Mouse (Mus musculus): ENCODE results near the gene Tspan9. TPM values are rescaled to one million over a fixed set of nuclear protein-coding genes. Genes with fewer than 3 reads are reported as not detected.
A peak's percentile ranks its signal among the peaks of the same experiment; 100 is the strongest.

Gene Tspan9
- polyA plus RNA-seq, 1 experiment from 2014 or later, result 100 TPM

DNA sequence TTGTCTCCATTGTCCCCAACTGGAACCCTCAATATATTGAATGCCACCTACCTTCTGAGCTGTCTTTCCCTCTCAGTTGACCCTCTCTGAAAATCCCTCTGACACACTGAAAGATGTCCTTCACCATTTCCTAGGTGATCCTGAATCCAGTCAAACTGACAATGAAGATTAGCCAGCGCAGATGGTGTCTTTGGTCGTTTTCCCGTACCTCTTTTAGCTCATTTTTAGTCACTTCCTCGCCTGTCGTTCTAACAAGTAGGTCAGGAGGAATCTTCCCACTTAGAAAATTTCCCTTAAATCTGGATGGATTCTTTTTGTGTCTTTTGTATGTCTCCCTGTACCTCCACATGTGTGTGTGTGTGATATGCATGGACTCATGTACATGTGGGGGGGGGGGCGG, 15.7 kb upstream of the Tspan9 start:
- no peaks in the 10 kb centered on the region for H3K36me3 ChIP-seq (ENCODE audit: control insufficient read depth, insufficient read depth, low read length)
- no peaks in the 10 kb centered on the region for H3K27me3 ChIP-seq (ENCODE audit: control insufficient read depth, insufficient read depth, low read length)
- H3K9ac ChIP-seq (ENCODE audit: low read depth, low read length), result no peak overlapping the region
- no peak for ATAC-seq (ENCODE audit: low FRiP score, low TSS enrichment)
- no peaks in the 10 kb centered on the region for H3K9me3 ChIP-seq (ENCODE audit: control insufficient read depth, low read length)
- H3K4me2 ChIP-seq (replicated peaks; ENCODE audit: low read depth, low read length), result no peak overlapping the region
- WGBS, result 93% methylated on average over 6 of the region's 6 CpGs
- no peak overlapping the region for H3K4me3 ChIP-seq (ENCODE audit: low read length)
- no peaks in the 10 kb centered on the region for H3K4me1 ChIP-seq (ENCODE audit: control insufficient read depth, insufficient read depth, low read length)
- H3K27ac ChIP-seq (ENCODE audit: low read depth, low read length), result no peak overlapping the region

DNA sequence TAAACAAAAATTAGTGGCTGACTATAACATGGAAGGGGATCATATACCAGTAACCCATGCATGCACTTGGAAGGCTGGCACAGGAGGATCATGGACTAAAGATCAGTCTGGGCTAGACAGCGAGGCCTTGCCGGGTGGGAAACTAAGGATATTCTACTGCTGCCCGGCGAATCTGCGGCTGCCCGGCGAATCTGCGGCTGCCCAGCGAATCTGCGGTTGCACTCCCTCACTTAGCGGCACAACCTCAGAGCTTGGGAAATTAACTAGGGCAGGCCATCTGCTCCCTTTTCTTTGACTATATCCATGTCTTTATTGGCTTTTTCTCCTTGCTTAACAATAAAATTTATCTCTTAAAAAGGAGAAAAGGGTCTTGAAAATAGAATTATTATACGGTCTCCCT, 14.6 kb upstream of the Tspan9 start:
- H3K4me2 ChIP-seq (replicated peaks; ENCODE audit: low read depth, low read length), result no peak overlapping the region
- no peak for ATAC-seq (ENCODE audit: low FRiP score, low TSS enrichment)
- H3K27ac ChIP-seq (ENCODE audit: low read depth, low read length), result no peak overlapping the region
- H3K4me3 ChIP-seq (ENCODE audit: low read length), result no peak overlapping the region
- H3K4me1 ChIP-seq (ENCODE audit: control insufficient read depth, insufficient read depth, low read length), result no peaks in the 10 kb centered on the region
- H3K36me3 ChIP-seq (ENCODE audit: control insufficient read depth, insufficient read depth, low read length), result no peaks in the 10 kb centered on the region
- no peaks in the 10 kb centered on the region for H3K9me3 ChIP-seq (ENCODE audit: control insufficient read depth, low read length)
- 66% methylated on average over 12 of the region's 12 CpGs for WGBS
- H3K9ac ChIP-seq (ENCODE audit: low read depth, low read length), result no peak overlapping the region
- H3K27me3 ChIP-seq (ENCODE audit: control insufficient read depth, insufficient read depth, low read length), result no peaks in the 10 kb centered on the region

DNA sequence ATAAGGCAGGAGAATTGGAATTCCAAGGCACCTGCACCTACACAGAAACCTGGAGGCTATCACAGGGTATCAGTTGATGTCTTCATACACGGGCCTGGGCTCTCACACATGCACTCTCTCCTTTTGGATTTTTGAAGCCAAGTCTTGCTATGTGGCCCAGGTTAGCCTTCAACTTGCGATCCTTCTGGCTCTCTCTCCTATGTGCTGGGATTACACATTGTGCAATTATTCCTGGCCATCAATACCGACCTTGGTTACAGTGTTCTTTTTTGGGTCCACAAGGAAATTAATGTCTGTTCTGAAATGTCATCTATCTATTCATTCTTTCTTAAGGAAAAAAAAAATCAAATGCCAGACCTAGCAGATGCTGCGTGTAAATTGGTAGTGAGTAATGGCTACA, 13.1 kb upstream of the Tspan9 start:
- ATAC-seq (ENCODE audit: low FRiP score, low TSS enrichment), result no peak
- no peaks in the 10 kb centered on the region for H3K9me3 ChIP-seq (ENCODE audit: control insufficient read depth, low read length)
- no peak overlapping the region for H3K4me2 ChIP-seq (replicated peaks; ENCODE audit: low read depth, low read length)
- no peak overlapping the region for H3K27ac ChIP-seq (ENCODE audit: low read depth, low read length)
- no peak overlapping the region for H3K9ac ChIP-seq (ENCODE audit: low read depth, low read length)
- no peaks in the 10 kb centered on the region for H3K36me3 ChIP-seq (ENCODE audit: control insufficient read depth, insufficient read depth, low read length)
- H3K4me3 ChIP-seq (ENCODE audit: low read length), result no peak overlapping the region
- no peaks in the 10 kb centered on the region for H3K27me3 ChIP-seq (ENCODE audit: control insufficient read depth, insufficient read depth, low read length)
- no peaks in the 10 kb centered on the region for H3K4me1 ChIP-seq (ENCODE audit: control insufficient read depth, insufficient read depth, low read length)
- WGBS, result 85% methylated on average over 4 of the region's 4 CpGs

DNA sequence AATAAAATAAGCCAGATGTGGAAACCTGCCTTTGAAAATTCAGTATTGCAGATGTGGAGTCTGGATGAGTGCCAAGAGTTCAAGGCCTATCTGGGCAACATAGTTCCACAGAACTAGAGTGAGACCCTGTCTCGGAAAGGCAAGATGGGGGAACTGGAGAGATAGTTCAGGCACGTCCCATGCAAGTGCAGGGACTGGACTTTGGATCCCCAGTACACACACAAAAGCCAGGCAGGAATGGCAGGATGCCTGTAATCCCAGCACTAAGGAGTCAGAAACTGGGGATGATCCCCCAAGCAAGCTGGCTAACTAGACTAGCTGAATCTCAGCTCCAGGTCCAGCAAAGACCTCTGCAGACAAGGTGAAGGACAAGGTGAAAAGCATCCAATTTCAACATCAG, 12.5 kb upstream of the Tspan9 start:
- 72% methylated on average over 2 of the region's 2 CpGs for WGBS

DNA sequence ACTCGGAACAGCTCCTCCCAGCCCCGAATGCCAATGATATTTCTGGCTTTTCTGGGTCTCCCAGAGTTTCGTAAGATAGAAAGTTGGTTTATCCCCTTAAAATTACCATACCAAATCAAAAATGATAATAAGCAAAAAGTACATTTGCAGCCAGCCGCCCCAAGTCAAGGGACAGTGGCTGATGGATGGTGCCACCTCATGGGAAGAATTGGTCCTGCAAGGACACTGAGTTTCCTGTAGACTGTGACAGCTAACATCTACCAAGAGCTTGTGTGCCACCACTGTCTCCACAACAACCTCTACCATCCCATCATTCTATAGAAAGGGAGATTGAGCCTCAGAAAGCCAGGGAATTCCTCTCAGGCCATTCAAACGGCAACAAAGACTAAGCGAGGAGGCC, 2.4 kb upstream of the Tspan9 start:
- no peak overlapping the region for H3K4me3 ChIP-seq (ENCODE audit: low read length)
- no peak overlapping the region for H3K9ac ChIP-seq (ENCODE audit: low read depth, low read length)
- H3K4me2 ChIP-seq (replicated peaks; ENCODE audit: low read depth, low read length), result no peak overlapping the region
- peaks cover 16% of the 10 kb centered on the region for H3K4me1 ChIP-seq (ENCODE audit: control insufficient read depth, insufficient read depth, low read length)
- no peaks in the 10 kb centered on the region; the same call in 1 of the 2 replicates for H3K27me3 ChIP-seq (ENCODE audit: control insufficient read depth, insufficient read depth, low read length)
- H3K27ac ChIP-seq (ENCODE audit: low read depth, low read length), result no peak overlapping the region
- no peaks in the 10 kb centered on the region for H3K36me3 ChIP-seq (ENCODE audit: control insufficient read depth, insufficient read depth, low read length)
- ATAC-seq (ENCODE audit: low FRiP score, low TSS enrichment), result no peak
- H3K9me3 ChIP-seq (ENCODE audit: control insufficient read depth, low read length), result no peaks in the 10 kb centered on the region
- WGBS, result 65% methylated on average over 6 of the region's 6 CpGs

More for the DNA sequence above, 12.5 kb upstream of the Tspan9 start:
- H3K27ac ChIP-seq (ENCODE audit: low read depth, low read length), result no peak overlapping the region
- H3K36me3 ChIP-seq (ENCODE audit: control insufficient read depth, insufficient read depth, low read length), result no peaks in the 10 kb centered on the region
- H3K4me1 ChIP-seq (ENCODE audit: control insufficient read depth, insufficient read depth, low read length), result no peaks in the 10 kb centered on the region
- H3K9me3 ChIP-seq (ENCODE audit: control insufficient read depth, low read length), result no peaks in the 10 kb centered on the region
- no peak for ATAC-seq (ENCODE audit: low FRiP score, low TSS enrichment)
- no peak overlapping the region for H3K4me2 ChIP-seq (replicated peaks; ENCODE audit: low read depth, low read length)
- H3K4me3 ChIP-seq (ENCODE audit: low read length), result no peak overlapping the region
- no peak overlapping the region for H3K9ac ChIP-seq (ENCODE audit: low read depth, low read length)
- H3K27me3 ChIP-seq (ENCODE audit: control insufficient read depth, insufficient read depth, low read length), result no peaks in the 10 kb centered on the region

DNA sequence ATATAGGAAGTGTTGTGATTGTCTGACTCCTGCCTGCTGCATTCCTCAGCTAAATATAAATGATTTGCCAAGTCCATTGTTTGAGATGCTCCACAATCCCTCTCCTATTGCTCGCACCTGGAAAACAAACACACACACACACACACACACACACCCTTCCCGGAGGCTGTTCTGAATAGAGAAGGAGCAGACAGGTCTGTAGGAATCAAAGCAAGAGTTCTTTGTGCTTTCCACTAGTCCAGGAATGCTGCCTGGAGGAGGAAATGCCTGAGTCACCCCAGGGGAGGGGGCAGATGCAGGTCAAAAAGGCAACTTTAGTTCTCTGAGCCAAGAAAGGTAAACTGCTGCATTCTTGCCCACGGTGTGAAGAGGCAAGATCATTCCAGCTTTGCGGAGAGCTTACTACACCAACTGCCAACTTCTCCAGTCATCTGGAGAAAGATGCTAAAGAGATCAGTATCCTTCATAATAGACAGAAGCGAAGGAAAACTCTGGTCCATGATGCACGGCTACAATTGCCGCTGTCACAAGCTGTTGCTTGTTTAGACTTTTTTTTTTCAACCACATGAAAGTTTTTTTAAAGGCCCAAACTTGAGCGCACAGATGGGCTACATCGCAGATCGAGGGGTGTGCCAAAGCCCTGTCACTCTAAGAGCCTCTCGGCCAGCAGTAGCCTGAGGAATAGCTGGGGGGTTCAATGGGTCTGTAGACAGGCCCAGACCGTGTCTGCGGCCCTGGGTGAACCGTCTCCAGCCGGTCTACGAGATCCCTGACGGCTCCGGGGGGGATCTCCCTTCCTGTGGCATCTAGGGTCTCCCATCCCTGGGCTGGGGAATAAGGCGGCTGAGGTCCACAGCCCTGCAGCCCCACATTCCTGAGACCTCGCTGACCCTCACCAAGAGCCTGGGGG, 770 bp downstream of the Tspan9 start:
- peak overlapping the region; percentile 77 for H3K4me3 ChIP-seq (ENCODE audit: low read length)
- peak overlapping the region; percentile 78 for H3K4me2 ChIP-seq (replicated peaks; ENCODE audit: low read depth, low read length)
- H3K27me3 ChIP-seq (ENCODE audit: control insufficient read depth, insufficient read depth, low read length), result no peaks in the 10 kb centered on the region; the same call in 1 of the 2 replicates
- H3K36me3 ChIP-seq (ENCODE audit: control insufficient read depth, insufficient read depth, low read length), result no peaks in the 10 kb centered on the region; the same call in 1 of the 2 replicates
- peak overlapping the region; percentile 91 for H3K9ac ChIP-seq (ENCODE audit: low read depth, low read length)
- WGBS, result 4% methylated on average over 20 of the region's 20 CpGs
- no peaks in the 10 kb centered on the region for H3K9me3 ChIP-seq (ENCODE audit: control insufficient read depth, low read length)
- ATAC-seq (ENCODE audit: low FRiP score, low TSS enrichment), result peak; percentile 69
- peaks cover 19% of the 10 kb centered on the region for H3K4me1 ChIP-seq (ENCODE audit: control insufficient read depth, insufficient read depth, low read length)
- H3K27ac ChIP-seq (ENCODE audit: low read depth, low read length), result peak overlapping the region; percentile 91

DNA sequence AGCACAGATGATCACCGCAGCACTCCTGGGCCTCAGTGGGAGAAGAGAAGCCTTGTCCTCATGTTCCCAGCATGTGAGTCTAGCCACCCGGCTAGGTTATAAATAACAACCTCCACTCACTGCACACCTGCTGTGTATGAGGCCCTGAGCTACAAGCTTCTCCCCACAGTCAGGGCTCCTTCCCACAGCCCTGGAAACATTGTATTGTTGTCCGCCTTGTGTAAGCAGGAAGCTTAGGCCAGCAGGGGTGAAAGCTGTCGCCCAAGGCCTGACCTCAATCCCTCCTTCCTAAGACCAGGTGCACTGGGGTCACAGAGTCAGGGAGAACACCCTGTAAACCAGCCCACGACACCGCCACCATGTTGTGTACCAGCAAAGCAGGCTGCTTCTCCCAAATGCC, 2.7 kb downstream of the Tspan9 start:
- Histone ChIP-seq H3K9ac (ENCODE audit: low read depth, low read length) (no peak overlapping the region), H3K4me3 (ENCODE audit: low read length) (no peak overlapping the region), H3K4me1 (ENCODE audit: control insufficient read depth, insufficient read depth, low read length) (peaks cover 28% of the 10 kb centered on the region), H3K9me3 (ENCODE audit: control insufficient read depth, low read length) (no peaks in the 10 kb centered on the region), H3K27me3 (ENCODE audit: control insufficient read depth, insufficient read depth, low read length) (no peaks in the 10 kb centered on the region; the same call in 1 of the 2 replicates), H3K36me3 (ENCODE audit: control insufficient read depth, insufficient read depth, low read length) (no peaks in the 10 kb centered on the region; the same call in 1 of the 2 replicates), H3K27ac (ENCODE audit: low read depth, low read length) (no peak overlapping the region), H3K4me2 (replicated peaks; ENCODE audit: low read depth, low read length) (no peak overlapping the region)
- ATAC-seq (ENCODE audit: low FRiP score, low TSS enrichment), result no peak
- 58% methylated on average over 6 of the region's 6 CpGs for WGBS

DNA sequence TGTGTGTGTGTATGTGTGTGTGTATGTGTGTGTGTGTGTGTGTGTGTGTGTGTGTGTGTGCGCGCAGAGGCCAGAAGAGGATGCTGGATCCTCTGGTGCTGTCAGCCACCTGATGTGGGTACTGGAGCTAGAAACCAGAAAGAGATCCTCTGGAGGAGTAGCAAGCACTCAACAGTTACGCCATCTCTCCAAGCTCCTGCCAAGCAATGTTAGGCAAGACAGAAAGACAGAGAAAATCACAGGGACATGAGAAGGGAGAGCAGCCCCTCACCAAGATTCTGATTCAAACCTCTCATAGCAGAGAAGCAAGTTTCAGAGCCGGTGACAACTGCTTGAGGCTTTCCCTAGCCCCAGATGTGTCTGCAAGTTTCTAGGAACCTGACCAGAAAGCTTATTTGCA, 5.5 kb downstream of the Tspan9 start:
- 88% methylated on average over 4 of the region's 4 CpGs for WGBS
- no peaks in the 10 kb centered on the region for H3K27me3 ChIP-seq (ENCODE audit: control insufficient read depth, insufficient read depth, low read length)
- H3K4me2 ChIP-seq (replicated peaks; ENCODE audit: low read depth, low read length), result no peak overlapping the region
- no peak overlapping the region for H3K4me3 ChIP-seq (ENCODE audit: low read length)
- H3K4me1 ChIP-seq (ENCODE audit: control insufficient read depth, insufficient read depth, low read length), result peaks cover 44% of the 10 kb centered on the region
- no peaks in the 10 kb centered on the region for H3K9me3 ChIP-seq (ENCODE audit: control insufficient read depth, low read length)
- ATAC-seq (ENCODE audit: low FRiP score, low TSS enrichment), result no peak
- no peaks in the 10 kb centered on the region; the same call in 1 of the 2 replicates for H3K36me3 ChIP-seq (ENCODE audit: control insufficient read depth, insufficient read depth, low read length)
- no peak overlapping the region for H3K9ac ChIP-seq (ENCODE audit: low read depth, low read length)
- no peak overlapping the region for H3K27ac ChIP-seq (ENCODE audit: low read depth, low read length)

DNA sequence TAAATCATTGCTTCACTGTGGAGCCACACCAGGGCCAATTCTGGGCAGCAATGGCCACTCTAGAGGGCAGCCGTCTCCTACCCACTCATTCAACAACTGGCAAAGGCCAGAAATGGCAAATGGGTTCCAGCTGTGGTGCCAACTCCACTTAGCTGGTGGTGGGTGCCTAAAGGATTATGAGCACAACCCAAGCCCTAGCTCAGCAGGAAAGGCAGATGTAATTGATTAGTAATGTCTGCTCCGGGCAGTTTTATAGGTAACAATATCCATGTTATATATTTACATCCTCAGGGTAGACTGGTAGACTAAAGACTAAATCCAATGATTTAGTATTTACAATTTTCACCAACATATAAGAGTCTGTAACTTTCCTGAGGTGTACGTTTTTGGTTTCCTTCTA, 6.7 kb downstream of the Tspan9 start:
- H3K9ac ChIP-seq (ENCODE audit: low read depth, low read length), result no peak overlapping the region
- H3K9me3 ChIP-seq (ENCODE audit: control insufficient read depth, low read length), result no peaks in the 10 kb centered on the region
- no peaks in the 10 kb centered on the region; the same call in 1 of the 2 replicates for H3K36me3 ChIP-seq (ENCODE audit: control insufficient read depth, insufficient read depth, low read length)
- ATAC-seq (ENCODE audit: low FRiP score, low TSS enrichment), result no peak
- no peak overlapping the region for H3K4me2 ChIP-seq (replicated peaks; ENCODE audit: low read depth, low read length)
- H3K4me1 ChIP-seq (ENCODE audit: control insufficient read depth, insufficient read depth, low read length), result peaks cover 42% of the 10 kb centered on the region
- H3K4me3 ChIP-seq (ENCODE audit: low read length), result no peak overlapping the region
- H3K27me3 ChIP-seq (ENCODE audit: control insufficient read depth, insufficient read depth, low read length), result no peaks in the 10 kb centered on the region
- no peak overlapping the region for H3K27ac ChIP-seq (ENCODE audit: low read depth, low read length)
- WGBS, result 87% methylated on average over 3 of the region's 3 CpGs

Measured in kidney, embryonic 14.5 days (tissue).